Mouse (Mus musculus) right cerebral cortex, adult 2 months (tissue): Measurements from ENCODE around the gene Carm1.

Source experiments
- DNase-seq, 2 experiments: peaks; one replicate each; pipeline ENCODE4 v3.0.0; 2021 to 2022; ENCODE audit warnings: low spot score in 2 of 2

Carm1 gene

DNA sequence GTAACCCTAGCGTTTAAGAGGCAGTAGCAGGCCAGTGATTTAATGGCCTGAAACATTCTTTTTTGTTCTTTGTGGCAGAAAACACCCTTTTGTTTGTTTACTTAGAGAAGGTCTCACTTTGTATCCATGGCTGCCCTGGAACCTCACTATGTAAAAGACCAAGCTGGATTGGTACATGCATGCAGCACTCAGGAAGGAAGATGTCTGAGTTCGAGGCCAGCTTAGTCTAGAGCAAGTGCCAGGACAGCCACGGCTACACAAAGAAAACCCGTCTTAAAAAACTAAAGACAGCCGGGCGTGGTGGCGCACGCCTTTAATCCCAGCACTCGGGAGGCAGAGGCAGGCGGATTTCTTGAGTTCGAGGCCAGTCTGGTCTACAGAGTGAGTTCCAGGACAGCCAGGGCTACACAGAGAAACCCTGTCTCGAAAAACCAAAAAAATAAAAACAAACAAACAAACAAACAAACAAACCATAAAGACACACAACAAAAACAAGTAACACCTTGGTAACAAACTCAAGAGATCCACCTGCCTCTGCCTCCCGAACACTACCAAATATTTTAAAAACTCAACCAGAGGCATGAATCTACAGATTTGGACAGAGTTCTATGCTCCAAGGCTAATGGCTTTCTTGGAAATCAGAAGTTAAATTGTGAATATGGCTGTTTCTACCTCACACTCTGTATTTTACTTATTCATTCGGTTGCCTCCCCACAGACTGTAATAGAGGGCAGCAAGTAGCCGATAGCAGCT, 68.3 kb downstream of the Carm1 start:
- no peak for DNase-seq

DNA sequence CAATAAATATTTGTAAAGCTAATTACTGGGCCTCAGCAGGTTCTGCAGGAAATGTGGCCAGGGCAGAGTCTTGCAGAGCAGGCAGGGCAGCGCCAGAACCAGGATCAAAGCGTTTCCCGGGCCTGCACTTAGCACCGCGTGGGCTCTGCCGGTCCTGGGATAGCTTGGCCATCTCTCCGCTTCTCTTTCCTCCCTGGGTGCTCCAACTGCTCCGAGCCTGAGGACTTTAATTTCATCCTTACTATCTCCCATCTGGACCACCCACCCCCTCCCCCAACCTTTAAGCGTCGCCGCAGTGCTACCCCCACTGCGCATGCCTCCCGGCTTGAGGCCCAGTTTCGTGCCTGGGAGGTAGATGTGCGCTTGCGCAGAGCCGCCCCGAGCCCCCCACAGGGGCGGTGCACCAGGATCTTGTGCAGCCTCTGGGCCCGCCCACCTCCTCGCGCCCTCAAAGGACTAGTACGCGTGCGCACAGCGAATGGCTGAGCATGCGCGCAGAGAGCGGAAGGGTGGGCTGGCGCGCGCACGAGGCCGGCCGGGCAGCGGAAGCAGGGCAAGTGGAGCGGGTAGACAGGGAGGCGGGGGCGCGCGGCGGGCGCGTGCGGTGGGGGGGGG, 69.0 kb downstream of the Carm1 start, which contains the start of gene Smarca4:
Gene Smarca4, plus strand, starts transcription at position 553 of the 615 bp plus-strand sequence.
- DNase-seq, result peak; percentile 100

DNA sequence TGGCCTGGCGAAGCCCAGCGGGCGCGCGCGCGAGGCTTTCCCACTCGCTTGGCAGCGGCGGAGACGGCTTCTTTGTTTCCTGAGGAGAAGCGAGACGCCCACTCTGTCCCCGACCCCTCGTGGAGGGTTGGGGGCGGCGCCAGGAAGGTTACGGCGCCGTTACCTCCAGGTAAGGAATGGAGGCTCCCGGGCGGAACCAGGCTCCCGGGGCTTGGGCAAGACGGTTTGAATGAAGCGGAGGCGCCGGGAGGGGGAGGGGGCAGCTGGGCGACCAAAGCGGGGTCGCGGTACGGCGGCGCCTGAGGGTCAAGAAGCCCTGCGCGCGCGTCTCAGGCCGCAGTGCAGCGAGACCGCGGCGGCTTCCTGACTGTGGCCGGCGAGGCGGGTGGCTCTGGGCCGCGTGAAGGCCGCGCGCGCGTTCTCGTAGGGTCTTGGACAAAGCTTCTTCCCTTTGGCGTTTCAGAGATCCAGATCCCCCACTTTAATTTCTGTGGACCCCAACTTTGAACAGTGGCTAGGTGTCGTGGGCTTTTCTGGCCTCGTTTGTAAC, 69.6 kb downstream of the Carm1 start:
- DNase-seq, result peak; percentile 78 to 87

DNA sequence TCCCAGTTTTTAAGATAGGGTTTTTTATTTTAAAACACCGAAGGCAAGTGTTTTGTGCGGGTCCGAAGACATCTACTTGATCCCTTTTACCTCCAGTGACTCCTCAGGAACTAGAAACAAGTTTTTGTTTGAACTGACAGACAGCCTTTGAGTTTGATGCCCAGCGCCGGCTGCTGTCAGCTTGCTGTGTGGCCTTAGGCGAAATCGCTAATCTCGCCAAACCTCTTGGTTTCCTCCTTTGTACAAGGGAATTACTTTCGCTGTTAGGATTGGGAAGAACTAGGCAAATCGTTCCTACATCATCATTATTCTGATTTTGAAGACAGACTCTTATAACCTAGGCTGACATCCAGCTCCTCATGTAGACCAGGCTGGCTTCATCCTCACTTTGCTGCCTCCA, 70.4 kb downstream of the Carm1 start:
- no peak for DNase-seq

DNA sequence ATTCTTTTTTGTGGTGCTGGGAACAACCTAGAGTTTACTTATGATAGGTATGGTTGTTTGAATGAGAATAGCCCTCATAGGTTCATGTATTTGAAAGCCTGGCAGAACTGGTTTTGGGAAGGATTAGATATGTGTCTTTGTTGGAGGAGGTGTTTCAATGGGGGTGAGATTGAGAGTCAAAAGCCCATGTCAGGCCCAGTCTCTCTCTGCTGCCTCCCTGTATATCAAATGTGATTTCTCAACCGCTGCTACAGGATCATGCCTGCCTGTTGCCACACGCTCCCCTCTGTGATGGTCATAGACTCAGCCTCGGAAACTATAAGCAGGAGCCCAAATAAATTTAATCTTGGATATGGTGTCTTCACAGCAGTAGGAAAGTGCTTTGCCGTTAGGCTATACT, 73.5 kb downstream of the Carm1 start:
- no peak for DNase-seq

DNA sequence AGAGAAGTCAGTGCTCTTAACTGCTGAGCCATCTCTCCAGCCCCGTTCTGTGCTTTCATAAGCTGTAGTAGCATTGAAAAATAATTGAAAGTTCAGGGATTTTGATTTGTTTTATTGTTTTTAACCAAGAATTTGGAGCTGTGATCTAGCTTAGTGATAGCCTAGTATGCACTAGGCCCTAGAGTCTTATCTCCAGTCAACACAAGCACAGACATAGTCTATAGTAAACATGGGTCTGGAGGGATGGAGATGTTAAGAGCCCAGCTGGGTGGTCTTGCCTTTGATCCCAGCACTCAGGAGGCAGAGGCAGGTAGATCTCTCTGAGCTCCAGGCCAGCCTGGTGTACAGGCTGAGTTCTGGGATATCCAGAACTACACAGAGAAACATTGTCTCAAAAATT, 76.0 kb downstream of the Carm1 start:
- no peak for DNase-seq

DNA sequence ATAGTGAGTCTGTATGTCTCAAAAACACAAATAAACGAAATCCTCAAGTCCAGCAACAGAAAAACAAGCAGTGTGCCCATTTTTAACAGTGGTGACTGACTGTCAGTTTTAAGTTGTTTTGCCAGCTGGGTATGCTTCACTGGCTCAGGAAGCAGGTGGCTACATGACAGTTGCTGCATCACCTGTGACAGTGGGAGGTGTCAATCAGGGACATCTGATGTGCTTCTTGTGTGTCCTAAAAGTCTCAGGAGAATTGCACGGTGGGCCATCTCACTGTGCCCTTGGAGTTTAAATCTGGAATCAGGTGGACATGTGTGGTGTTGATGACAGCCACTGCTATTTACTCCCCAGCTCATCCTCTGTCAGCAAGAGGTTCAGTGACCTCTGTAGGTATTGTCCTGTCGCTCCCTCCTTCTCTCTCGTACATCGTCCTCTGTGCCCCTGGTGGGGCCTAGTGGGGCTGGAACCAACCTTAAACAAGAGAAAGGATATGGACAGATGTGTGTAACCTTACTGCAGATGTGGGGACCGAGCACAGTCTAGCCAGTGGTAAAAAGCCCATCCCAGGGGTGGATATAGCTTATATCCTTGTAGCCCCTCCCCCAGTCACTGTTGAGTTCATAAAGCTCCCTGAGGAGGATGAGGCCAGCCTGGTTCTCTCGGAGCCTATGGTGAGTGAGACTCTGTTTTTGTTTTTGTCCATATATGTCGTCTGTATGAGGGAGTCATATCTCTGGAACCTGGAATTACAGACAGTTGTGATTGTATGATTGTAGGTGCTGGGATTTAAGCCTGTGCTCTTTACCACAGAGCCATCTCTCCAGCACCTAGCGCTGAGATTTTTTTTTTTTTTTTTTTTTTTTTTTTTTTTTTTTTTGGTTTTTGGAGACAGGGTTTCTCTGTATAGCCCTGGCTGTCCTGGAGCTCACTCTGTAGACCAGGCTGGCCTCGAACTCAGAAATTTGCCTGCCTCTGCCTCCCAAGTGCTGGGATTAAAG, 78.9 kb downstream of the Carm1 start:
- no peak for DNase-seq

DNA sequence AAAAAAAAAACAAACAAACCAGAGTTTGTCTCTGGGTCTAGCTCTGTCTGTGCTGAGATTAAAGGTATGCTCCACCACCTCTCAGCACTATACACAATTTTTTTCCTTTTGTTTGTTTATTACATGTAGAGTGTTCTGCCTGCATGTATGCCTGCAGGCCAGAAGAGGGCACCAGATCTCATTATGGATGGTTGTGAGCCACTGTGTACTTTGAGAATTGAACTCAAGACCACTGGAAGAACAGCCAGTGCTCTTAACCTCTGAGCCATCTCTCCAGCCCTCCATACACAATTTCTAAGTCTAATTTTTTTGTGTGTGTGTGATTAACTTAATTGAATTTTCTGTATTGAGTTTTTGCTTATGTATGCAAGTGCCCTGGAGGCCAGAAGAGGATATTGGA, 79.9 kb downstream of the Carm1 start:
- DNase-seq, result no peak

DNA sequence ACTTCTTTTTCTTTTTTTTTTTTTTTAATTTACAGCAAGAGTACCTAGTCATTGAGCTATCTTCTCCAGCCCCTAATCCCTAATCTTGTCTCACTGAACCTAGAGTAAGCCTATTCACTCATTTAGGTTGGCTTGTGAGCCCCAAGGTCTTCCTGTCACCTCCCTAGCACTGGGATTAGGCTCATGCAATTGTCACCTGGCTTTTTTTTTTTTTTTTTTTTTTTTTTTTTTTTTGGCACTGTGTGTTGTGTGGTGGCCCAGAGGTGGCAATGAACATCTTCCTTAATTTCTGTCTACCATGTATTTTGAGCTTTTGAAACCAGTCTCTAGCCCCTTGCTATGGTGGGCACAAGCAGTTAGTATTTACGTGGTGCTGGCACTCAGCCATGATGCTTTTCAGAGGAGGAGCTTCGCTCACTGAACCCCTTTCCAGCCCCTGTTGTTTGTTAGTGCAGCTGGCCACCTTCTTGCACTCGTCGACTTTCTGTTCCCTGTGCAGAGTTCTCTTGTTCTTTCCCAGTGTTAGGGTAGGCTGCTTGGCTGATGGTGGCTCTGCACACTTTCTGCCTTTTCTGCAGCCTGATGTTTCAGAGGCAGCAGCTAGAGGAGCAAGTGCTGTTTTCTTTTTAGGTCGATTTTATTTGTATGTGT, 80.6 kb downstream of the Carm1 start:
- no peak for DNase-seq

DNA sequence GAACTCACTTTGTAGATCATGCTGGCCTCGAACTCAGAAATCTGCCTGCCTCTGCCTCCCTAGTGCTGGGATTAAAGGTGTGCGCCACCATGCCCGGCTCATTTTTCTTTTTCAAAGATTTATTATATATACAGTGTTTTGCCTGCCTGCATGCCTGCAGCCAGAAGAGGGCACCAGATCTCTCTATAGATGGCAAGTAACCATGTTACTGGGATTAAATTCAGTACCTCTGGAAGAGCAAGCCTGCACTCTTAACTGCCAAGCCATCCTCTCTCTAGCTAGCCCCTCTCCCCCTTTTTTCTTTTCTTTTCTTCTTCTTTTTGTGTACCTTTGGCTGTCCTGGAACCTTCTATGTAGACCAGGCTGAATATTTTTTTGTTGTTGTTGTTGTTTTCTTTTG, 84.0 kb downstream of the Carm1 start:
- peak; percentile 53 to 72 for DNase-seq

DNA sequence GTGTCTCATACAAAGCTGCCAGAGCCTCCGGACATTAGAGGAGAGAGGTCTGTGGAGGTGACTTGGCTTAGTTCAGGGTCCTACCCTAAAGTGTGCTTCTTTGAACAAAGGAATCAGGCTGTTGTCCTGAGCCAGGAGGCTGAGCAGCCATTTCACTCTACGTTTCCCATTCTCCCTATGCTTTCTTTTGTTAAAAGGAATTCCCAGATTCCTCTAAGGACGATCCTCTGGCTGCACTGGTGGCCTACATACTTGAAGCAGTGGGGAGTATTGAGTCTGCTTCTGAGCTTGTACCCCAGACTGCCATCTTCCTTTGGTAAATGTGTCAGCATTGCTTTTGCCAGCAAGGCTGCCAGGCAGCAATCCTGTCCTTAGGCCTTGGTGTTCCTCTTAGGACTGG, 86.4 kb downstream of the Carm1 start:
- DNase-seq, result no peak

DNA sequence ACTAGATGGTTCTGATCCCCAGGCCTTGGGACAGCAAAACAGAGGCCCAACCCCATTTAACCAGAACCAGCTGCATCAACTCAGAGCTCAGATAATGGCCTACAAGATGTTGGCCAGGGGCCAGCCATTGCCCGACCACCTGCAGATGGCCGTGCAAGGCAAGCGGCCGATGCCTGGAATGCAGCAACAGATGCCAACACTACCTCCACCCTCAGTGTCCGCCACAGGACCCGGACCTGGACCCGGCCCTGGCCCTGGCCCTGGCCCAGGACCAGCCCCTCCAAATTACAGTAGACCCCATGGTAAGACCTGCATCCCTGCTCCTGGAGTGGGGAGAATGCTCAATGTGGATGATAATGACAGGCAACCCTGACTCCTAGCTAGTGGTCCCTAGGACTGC, 88.9 kb downstream of the Carm1 start:
- DNase-seq, result no peak

DNA sequence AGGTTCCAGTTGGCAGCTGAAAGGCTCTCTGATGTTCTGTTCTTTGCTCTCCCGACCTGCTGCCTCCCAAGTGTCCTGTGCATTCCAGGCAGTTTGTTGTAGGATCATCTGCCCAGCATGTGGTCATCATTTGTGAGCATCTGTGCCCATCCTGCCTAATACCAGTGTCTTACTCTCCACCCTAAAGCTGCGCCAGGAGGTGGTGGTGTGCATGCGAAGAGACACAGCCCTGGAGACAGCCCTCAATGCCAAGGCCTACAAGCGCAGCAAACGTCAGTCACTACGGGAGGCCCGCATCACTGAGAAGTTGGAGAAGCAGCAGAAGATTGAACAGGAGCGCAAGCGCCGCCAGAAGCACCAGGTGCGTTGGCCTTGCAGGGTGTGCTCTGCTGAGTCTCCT, 92.3 kb downstream of the Carm1 start:
- DNase-seq, result no peak
